Mouse (Mus musculus): ENCODE data around the gene Ttc23.

DNA sequence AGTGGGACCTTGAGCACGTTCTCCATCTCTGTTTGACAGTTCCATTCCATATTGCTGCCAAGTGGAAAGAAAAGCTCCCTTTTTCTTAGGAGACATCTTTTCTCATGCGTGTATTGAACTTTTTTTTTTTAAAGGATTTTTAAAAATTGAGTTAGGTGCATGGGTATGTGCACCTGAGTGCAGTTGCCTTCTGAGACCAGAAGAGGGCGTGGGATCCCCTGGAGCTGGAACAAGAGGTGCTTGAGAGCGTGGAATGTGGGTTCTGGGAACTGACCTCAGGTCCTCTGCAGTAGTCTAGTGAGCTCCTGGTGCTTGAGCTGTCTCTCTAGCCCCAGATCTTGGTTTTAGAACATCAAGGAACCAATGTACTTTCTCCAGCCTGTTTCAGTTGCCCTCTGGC lies 10.9 kb downstream of the Ttc23 start:
- TF ChIP-seq POLR2A (IDR thresholded peaks at IDR 0.05; ENCODE audit: low read depth, low read length) (no peak), CTCF (IDR thresholded peaks at IDR 0.05; ENCODE audit: extremely low read depth, insufficient read length, insufficient replicate concordance, low read depth, low read length) (no peak)
